Mouse (Mus musculus) layer of hippocampus, postnatal 25 days (tissue): ENCODE results near the gene Dcaf4. TPM values are rescaled to one million over a fixed set of nuclear protein-coding genes. Genes with fewer than 3 reads are reported as not detected.

Experiments
- DNase-seq, 2 experiments: peaks; one replicate each; pipeline ENCODE4 v3.0.0; 2022; ENCODE audit warnings: mixed read lengths in 2 of 2, low spot score in 1 of 2; ENCODE audit errors: extremely low spot score in 1 of 2
- total RNA-seq, 2 experiments: library from RNA; stranded (reverse); gene quantifications; 2 replicates each; pipeline ENCODE4 v1.2.3; 2021

Dcaf4 gene
- 10 to 100 TPM; 27.5 to 29.9 TPM for total RNA-seq

GRCm38 (mm10) chr12:83520311-83520890, at the start of gene Dcaf4:
Gene Dcaf4, plus strand, starts transcription at chr12:83520466.
- peak; percentile 78 to 82 for DNase-seq

- no peak for DNase-seq
These were observed 48.5 kb upstream of the Dcaf4 start for GRCm38 (mm10) chr12:83471760-83472159.

GRCm38 (mm10) chr12:83473987-83474600, 46.2 kb upstream of the Dcaf4 start:
- no peak for DNase-seq

- no peak for DNase-seq
These were observed 44.8 kb upstream of the Dcaf4 start for GRCm38 (mm10) chr12:83475419-83475818.

- no peak for DNase-seq
These were observed 44.0 kb upstream of the Dcaf4 start for GRCm38 (mm10) chr12:83476277-83476676.

- no peak for DNase-seq
These were observed 41.1 kb upstream of the Dcaf4 start for GRCm38 (mm10) chr12:83479140-83479539.

- no peak for DNase-seq
These were observed 40.4 kb upstream of the Dcaf4 start for GRCm38 (mm10) chr12:83479818-83480401.

- DNase-seq = no peak
These were observed 38.8 kb upstream of the Dcaf4 start for GRCm38 (mm10) chr12:83481439-83481838.

GRCm38 (mm10) chr12:83483653-83484052, 36.6 kb upstream of the Dcaf4 start:
- DNase-seq = no peak

GRCm38 (mm10) chr12:83484855-83485745, 35.2 kb upstream of the Dcaf4 start:
- DNase-seq = no peak

GRCm38 (mm10) chr12:83485911-83486670, 34.2 kb upstream of the Dcaf4 start:
- peak; percentile 43 to 51 for DNase-seq

- DNase-seq = peak; percentile 27 to 42
These were observed 33.4 kb upstream of the Dcaf4 start for GRCm38 (mm10) chr12:83486671-83487461.

- DNase-seq = peak; percentile 93 to 98
These were observed 32.7 kb upstream of the Dcaf4 start, which contains the start of gene Dpf3 for GRCm38 (mm10) chr12:83487476-83487991. Gene Dpf3, minus strand, starts transcription at chr12:83487716.

GRCm38 (mm10) chr12:83488211-83488941, 31.9 kb upstream of the Dcaf4 start:
- DNase-seq = peak in 1 of 2 experiments; percentile 16

GRCm38 (mm10) chr12:83489748-83490147, 30.5 kb upstream of the Dcaf4 start:
- no peak for DNase-seq

- DNase-seq = no peak
These were observed 28.7 kb upstream of the Dcaf4 start for GRCm38 (mm10) chr12:83491609-83492008.

- DNase-seq = no peak
These were observed 27.5 kb upstream of the Dcaf4 start for GRCm38 (mm10) chr12:83492808-83493207.

GRCm38 (mm10) chr12:83494196-83494595, 26.1 kb upstream of the Dcaf4 start:
- DNase-seq = no peak
